25 mouse cellular contexts compared by ENCODE assay signal in the genomic region with DNA sequence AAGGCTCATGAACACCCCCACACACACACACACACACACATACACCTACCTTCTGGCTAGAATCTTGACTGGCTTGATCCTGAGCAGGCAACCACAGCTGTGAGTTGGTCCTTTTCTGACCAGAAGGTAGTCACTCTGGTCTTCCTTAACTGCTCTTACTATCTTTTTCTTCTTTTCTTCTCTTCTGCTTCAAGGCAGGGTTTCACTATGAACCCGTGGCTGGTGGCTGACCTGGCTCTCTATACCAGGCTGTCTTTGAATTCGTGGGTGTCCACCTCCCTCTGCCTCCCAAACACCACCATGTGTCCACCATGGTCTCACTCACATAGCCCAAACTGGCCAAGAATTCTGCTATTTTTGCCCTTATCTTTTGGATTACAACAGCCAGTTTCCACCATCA. TPM values are rescaled to one million over a fixed set of nuclear protein-coding genes. Genes with fewer than 3 reads are reported as not detected.
DNase-seq lines count a peak whose midpoint lies in the region; ATAC-seq and TF ChIP-seq lines count a peak whose summit lies in the region.
"Had no signal": no experiment of that assay in that cellular context is flagged by ENCODE, and none has a peak within 500 bp of the region (broad histone marks: within the 10 kb centered on the region; RNA-seq: fewer than 3 reads in every experiment).

No protein-coding gene starts in this region.

- H3K4me1 ChIP-seq in heart, embryonic 13.5 days = peaks cover 27% of the 10 kb centered on the region
- H3K4me1 ChIP-seq in midbrain, embryonic 10.5 days = peaks cover 26% of the 10 kb centered on the region
- H3K4me1 ChIP-seq in midbrain, embryonic 16.5 days (ENCODE audit: control insufficient read depth, insufficient read depth, low read length) = peaks cover 6% of the 10 kb centered on the region
- peaks cover 64% of the 10 kb centered on the region for H3K4me1 ChIP-seq in liver, embryonic 13.5 days (replicated peaks)
- H3K4me1 ChIP-seq in liver, postnatal 0 days (ENCODE audit: insufficient read depth) = peaks cover 34% of the 10 kb centered on the region

- no peak for ATAC-seq in heart, embryonic 13.5 days (ENCODE audit: extremely low read depth, insufficient number of reproducible peaks, low FRiP score, low TSS enrichment)
- no peak for ATAC-seq in midbrain, embryonic 16.5 days
- no peak for ATAC-seq in liver, embryonic 13.5 days (ENCODE audit: low read depth)
- no peak for ATAC-seq in liver, postnatal 0 days
- ATAC-seq: forebrain, embryonic 16.5 days; intestine, embryonic 15.5 days had no signal

- no peak overlapping the region for H3K4me3 ChIP-seq in heart, embryonic 13.5 days
- no peak overlapping the region for H3K4me3 ChIP-seq in midbrain, embryonic 10.5 days
- H3K4me3 ChIP-seq in midbrain, embryonic 16.5 days (ENCODE audit: low read depth, low read length) = no peak overlapping the region
- H3K4me3 ChIP-seq in liver, embryonic 13.5 days (replicated peaks) = no peak overlapping the region
- no peak overlapping the region for H3K4me3 ChIP-seq in liver, postnatal 0 days (ENCODE audit: low read depth, low read length)
- H3K4me3 ChIP-seq: embryonic facial prominence, embryonic 15.5 days; forebrain, embryonic 10.5 days; hindbrain, embryonic 15.5 days; intestine, embryonic 15.5 days; limb, embryonic 13.5 days had no signal

- TF ChIP-seq CTCF in liver, postnatal 0 days (IDR thresholded peaks at IDR 0.05; ENCODE audit: low read depth) = no peak

- H3K4me2 ChIP-seq in heart, embryonic 13.5 days = peak overlapping the region; percentile 96; the same call in 1 of the 2 replicates
- no peak overlapping the region for H3K4me2 ChIP-seq in midbrain, embryonic 16.5 days (ENCODE audit: low read length)
- H3K4me2 ChIP-seq in liver, embryonic 13.5 days = peak overlapping the region; percentile 99
- no peak overlapping the region for H3K4me2 ChIP-seq in liver, postnatal 0 days (ENCODE audit: low read depth, low read length)
- H3K4me2 ChIP-seq: embryonic facial prominence, embryonic 15.5 days; hindbrain, embryonic 15.5 days; intestine, embryonic 15.5 days; limb, embryonic 13.5 days had no signal

- no peak overlapping the region for H3K27ac ChIP-seq in heart, embryonic 13.5 days (replicated peaks)
- no peak overlapping the region for H3K27ac ChIP-seq in midbrain, embryonic 10.5 days (replicated peaks)
- no peak overlapping the region for H3K27ac ChIP-seq in midbrain, embryonic 16.5 days (ENCODE audit: low read length)
- peak overlapping the region; percentile 99 for H3K27ac ChIP-seq in liver, embryonic 13.5 days
- peak overlapping the region; percentile 91 for H3K27ac ChIP-seq in liver, postnatal 0 days (ENCODE audit: low read depth)
- H3K27ac ChIP-seq: embryonic facial prominence, embryonic 15.5 days; hindbrain, embryonic 15.5 days; intestine, embryonic 15.5 days; limb, embryonic 13.5 days; stomach, postnatal 0 days had no signal

- H3K27me3 ChIP-seq in heart, embryonic 13.5 days (replicated peaks) = peaks cover 92% of the 10 kb centered on the region
- H3K27me3 ChIP-seq in midbrain, embryonic 10.5 days (ENCODE audit: low read depth, poor library complexity, severe bottlenecking) = peaks cover 100% of the 10 kb centered on the region
- peaks cover 40% of the 10 kb centered on the region for H3K27me3 ChIP-seq in midbrain, embryonic 16.5 days (ENCODE audit: control insufficient read depth, insufficient read depth, low read depth, low read length)
- peaks cover 20% of the 10 kb centered on the region; the same call in 1 of the 2 replicates for H3K27me3 ChIP-seq in liver, embryonic 13.5 days
- H3K27me3 ChIP-seq in liver, postnatal 0 days (ENCODE audit: insufficient read depth, low read length) = peaks cover 44% of the 10 kb centered on the region

- no peaks in the 10 kb centered on the region for H3K9me3 ChIP-seq in heart, embryonic 13.5 days
- no peaks in the 10 kb centered on the region for H3K9me3 ChIP-seq in midbrain, embryonic 10.5 days (replicated peaks)
- H3K9me3 ChIP-seq in midbrain, embryonic 16.5 days (replicated peaks; ENCODE audit: control insufficient read depth, low read length, poor library complexity, severe bottlenecking) = no peaks in the 10 kb centered on the region
- no peaks in the 10 kb centered on the region for H3K9me3 ChIP-seq in liver, embryonic 13.5 days (replicated peaks)
- no peaks in the 10 kb centered on the region for H3K9me3 ChIP-seq in liver, postnatal 0 days (ENCODE audit: low read length)
- H3K9me3 ChIP-seq: embryonic facial prominence, embryonic 15.5 days; forebrain, embryonic 10.5 days; hindbrain, embryonic 15.5 days; intestine, embryonic 15.5 days; limb, embryonic 13.5 days had no signal

- H3K9ac ChIP-seq in heart, embryonic 13.5 days = no peak overlapping the region
- no peak overlapping the region for H3K9ac ChIP-seq in midbrain, embryonic 16.5 days (ENCODE audit: low read depth, low read length)
- H3K9ac ChIP-seq in liver, embryonic 13.5 days = peak overlapping the region; percentile 98
- no peak overlapping the region for H3K9ac ChIP-seq in liver, postnatal 0 days (replicated peaks)
- H3K9ac ChIP-seq: embryonic facial prominence, embryonic 15.5 days; hindbrain, embryonic 15.5 days; intestine, embryonic 15.5 days; limb, embryonic 13.5 days; lung, embryonic 14.5 days had no signal

- WGBS in heart, embryonic 13.5 days = 15% methylated on average over 2 of the region's 2 CpGs
- 2% methylated on average over 2 of the region's 2 CpGs for WGBS in midbrain, embryonic 10.5 days
- 16% methylated on average over 2 of the region's 2 CpGs for WGBS in midbrain, embryonic 16.5 days
- WGBS in liver, embryonic 13.5 days (ENCODE audit: insufficient replicate concordance) = 7% methylated on average over 2 of the region's 2 CpGs
- WGBS in liver, postnatal 0 days (ENCODE audit: insufficient replicate concordance) = 48% methylated on average over 2 of the region's 2 CpGs

- TF ChIP-seq EP300 in liver, postnatal 0 days (IDR thresholded peaks at IDR 0.05; ENCODE audit: low read depth) = no peak

- no peak for DNase-seq in heart, adult 18-20 months
- peak; percentile 18 for DNase-seq in midbrain, embryonic 10.5 days (ENCODE audit: low spot score)
- no peak for DNase-seq in liver, embryonic 13.5 days
- no peak for DNase-seq in liver, postnatal 0 days
- DNase-seq in adrenal gland, postnatal 14 days = no peak
- DNase-seq: adrenal gland, postnatal 25 days; cerebellum, adult 11 months; cerebellum, adult 9-11 months; gastrocnemius, postnatal 10 days; heart, postnatal 14 days; kidney, adult 8-10 months; kidney, postnatal 10 days; lung, embryonic 14.5 days; thymus, adult 2 months; thymus, postnatal 4 days had no signal

- H3K36me3 ChIP-seq in heart, embryonic 13.5 days = no peaks in the 10 kb centered on the region
- H3K36me3 ChIP-seq in midbrain, embryonic 10.5 days = no peaks in the 10 kb centered on the region
- no peaks in the 10 kb centered on the region for H3K36me3 ChIP-seq in midbrain, embryonic 16.5 days (ENCODE audit: control insufficient read depth, insufficient read depth, low read length)
- no peaks in the 10 kb centered on the region for H3K36me3 ChIP-seq in liver, embryonic 13.5 days
- no peaks in the 10 kb centered on the region for H3K36me3 ChIP-seq in liver, postnatal 0 days (replicated peaks; ENCODE audit: insufficient read depth, low read length)
- H3K36me3 ChIP-seq: embryonic facial prominence, embryonic 15.5 days; forebrain, embryonic 10.5 days; hindbrain, embryonic 15.5 days; intestine, embryonic 15.5 days; limb, embryonic 13.5 days had no signal

RNA-seq across cellular contexts. Expression of a gene that starts 1.2 kb away (rescaled TPM):
- 5.4 and 8.4 TPM in 2 replicates for polyA plus RNA-seq in heart, embryonic 13.5 days (2015; fragmentation: Nextera tagmentation; extraction: Ambion mirVana)
- total RNA-seq in heart, adult 18-20 months (2021) = 1 to 10 TPM; 2.3 to 3.7 TPM
- 2.7 and 5.2 TPM in 2 replicates for polyA plus RNA-seq in midbrain, embryonic 10.5 days (2016; fragmentation: Nextera tagmentation; extraction: Ambion mirVana)
- polyA plus RNA-seq in midbrain, embryonic 16.5 days (2015; fragmentation: Nextera tagmentation; extraction: Ambion mirVana) = 4.6 and 6.4 TPM in 2 replicates
- 29.3 and 31.5 TPM in 2 replicates for polyA plus RNA-seq in liver, embryonic 13.5 days (2015; fragmentation: Nextera tagmentation; extraction: Ambion mirVana)
- 8.3 and 8.9 TPM in 2 replicates for polyA plus RNA-seq in liver, postnatal 0 days (2015; fragmentation: Nextera tagmentation; extraction: Ambion mirVana)
- 5.2 and 7.3 TPM in 2 replicates for total RNA-seq in adrenal gland, postnatal 14 days (2021)

RNA-seq across cellular contexts. Expression of a gene that starts 33.5 kb away (rescaled TPM):
- polyA plus RNA-seq in heart, embryonic 13.5 days (2015; fragmentation: Nextera tagmentation; extraction: Ambion mirVana) = 23.4 and 42.7 TPM in 2 replicates
- under 1 TPM; 0.42 to 0.67 TPM for total RNA-seq in heart, adult 18-20 months (2021)
- polyA plus RNA-seq in midbrain, embryonic 10.5 days (2016; fragmentation: Nextera tagmentation; extraction: Ambion mirVana) = 7.9 and 9.5 TPM in 2 replicates
- polyA plus RNA-seq in midbrain, embryonic 16.5 days (2015; fragmentation: Nextera tagmentation; extraction: Ambion mirVana) = 2.0 and 2.3 TPM in 2 replicates
- polyA plus RNA-seq in liver, embryonic 13.5 days (2015; fragmentation: Nextera tagmentation; extraction: Ambion mirVana) = 21.2 and 23.7 TPM in 2 replicates
- 18.6 and 22.2 TPM in 2 replicates for polyA plus RNA-seq in liver, postnatal 0 days (2015; fragmentation: Nextera tagmentation; extraction: Ambion mirVana)
- total RNA-seq in adrenal gland, postnatal 14 days (2021) = 0.53 and 2.4 TPM in 2 replicates
- polyA plus RNA-seq: C2C12 had no signal

RNA-seq across cellular contexts. Expression of a gene that starts 55.1 kb away (rescaled TPM):
- 7.8 and 8.7 TPM in 2 replicates for polyA plus RNA-seq in heart, embryonic 13.5 days (2015; fragmentation: Nextera tagmentation; extraction: Ambion mirVana)
- total RNA-seq in heart, adult 18-20 months (2021) = under 1 TPM; 0.20 to 0.23 TPM
- polyA plus RNA-seq in midbrain, embryonic 10.5 days (2016; fragmentation: Nextera tagmentation; extraction: Ambion mirVana) = 19.0 and 21.3 TPM in 2 replicates
- polyA plus RNA-seq in midbrain, embryonic 16.5 days (2015; fragmentation: Nextera tagmentation; extraction: Ambion mirVana) = 2.0 and 2.1 TPM in 2 replicates
- polyA plus RNA-seq in liver, embryonic 13.5 days (2015; fragmentation: Nextera tagmentation; extraction: Ambion mirVana) = 8.3 and 11.8 TPM in 2 replicates
- 3.3 and 3.4 TPM in 2 replicates for polyA plus RNA-seq in liver, postnatal 0 days (2015; fragmentation: Nextera tagmentation; extraction: Ambion mirVana)
- total RNA-seq in adrenal gland, postnatal 14 days (2021) = 1.9 and 2.3 TPM in 2 replicates

Comparison
In these comparisons a context has a peak if more than half of its experiments do, and no peak if none do; other contexts are left out.
1. H3K4me2 ChIP-seq: peak in heart, embryonic 13.5 days (single experiment) and liver, embryonic 13.5 days (single experiment); none in midbrain, embryonic 16.5 days (single experiment) and liver, postnatal 0 days (single experiment).
2. H3K27ac ChIP-seq: peak in liver, embryonic 13.5 days (single experiment) and liver, postnatal 0 days (single experiment); none in heart, embryonic 13.5 days (single experiment), midbrain, embryonic 10.5 days (single experiment) and midbrain, embryonic 16.5 days (single experiment).